Mouse (Mus musculus): ENCODE results near the gene Gm21616.
"Not testable (repeated sequence)": the region's sequence is repeated elsewhere in the genome, so short reads cannot be mapped to it uniquely, and the experiment has no call there.

Gene Gm21616

DNA sequence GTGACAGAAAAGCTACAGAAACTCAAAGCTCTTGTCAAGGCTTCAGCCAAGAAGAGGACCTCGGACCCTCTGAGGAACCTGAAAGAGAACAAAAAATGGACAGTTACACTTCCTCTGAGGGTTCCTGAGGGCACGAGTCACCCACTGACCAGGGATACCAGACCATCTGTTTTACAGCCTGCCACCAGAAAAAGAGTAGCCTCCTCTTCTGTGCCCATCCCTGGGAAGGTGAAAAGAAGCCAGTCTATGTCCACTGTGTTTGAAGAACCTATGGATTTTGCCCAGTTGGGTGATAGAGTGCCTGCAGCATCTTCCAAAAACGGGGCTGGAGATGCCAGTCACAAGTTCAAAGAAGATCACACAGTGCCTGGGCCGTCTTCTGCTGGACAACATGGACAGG is at the start of gene Gm21616:
TSS of gene Gm21616 (plus strand) at position 301 of the 400 bp plus-strand sequence.
- not testable (repeated sequence) for DNase-seq (ENCODE audit: low spot score)
